Mouse (Mus musculus): Measurements from ENCODE around the gene Dnaja2.

The Dnaja2 gene

GRCm38 (mm10) chr8:85555181-85556145 is at the start of gene Dnaja2:
Gene Dnaja2, minus strand, starts transcription at chr8:85555344.
- DNase-seq: peak; percentile 96

DNA sequence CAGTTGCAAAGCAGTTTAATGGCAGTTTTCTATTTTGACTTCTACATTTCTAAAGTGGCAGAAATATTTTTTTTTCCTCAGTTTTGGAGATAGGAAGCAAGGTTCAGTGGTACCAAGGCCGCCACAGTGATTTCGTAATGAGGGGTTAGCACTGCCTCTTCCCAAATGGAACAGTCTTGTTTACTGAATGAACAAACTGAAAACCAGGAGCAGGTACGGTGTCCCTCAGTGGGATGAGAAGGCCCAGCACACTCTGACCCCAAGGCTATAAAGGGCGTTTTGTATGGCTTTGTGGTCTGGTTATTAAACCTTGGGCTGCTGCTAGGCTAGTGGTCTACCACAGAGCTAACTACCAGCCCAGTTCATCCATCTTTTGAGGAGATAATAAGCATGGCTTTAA is 49.1 kb upstream of the Dnaja2 start:
- no peak for DNase-seq

GRCm38 (mm10) chr8:85603203-85603895 is 48.2 kb upstream of the Dnaja2 start:
- peak; percentile 37 for DNase-seq

GRCm38 (mm10) chr8:85602737-85603136 is 47.6 kb upstream of the Dnaja2 start:
- DNase-seq: no peak

GRCm38 (mm10) chr8:85601741-85602140 is 46.6 kb upstream of the Dnaja2 start:
- DNase-seq: no peak

DNA sequence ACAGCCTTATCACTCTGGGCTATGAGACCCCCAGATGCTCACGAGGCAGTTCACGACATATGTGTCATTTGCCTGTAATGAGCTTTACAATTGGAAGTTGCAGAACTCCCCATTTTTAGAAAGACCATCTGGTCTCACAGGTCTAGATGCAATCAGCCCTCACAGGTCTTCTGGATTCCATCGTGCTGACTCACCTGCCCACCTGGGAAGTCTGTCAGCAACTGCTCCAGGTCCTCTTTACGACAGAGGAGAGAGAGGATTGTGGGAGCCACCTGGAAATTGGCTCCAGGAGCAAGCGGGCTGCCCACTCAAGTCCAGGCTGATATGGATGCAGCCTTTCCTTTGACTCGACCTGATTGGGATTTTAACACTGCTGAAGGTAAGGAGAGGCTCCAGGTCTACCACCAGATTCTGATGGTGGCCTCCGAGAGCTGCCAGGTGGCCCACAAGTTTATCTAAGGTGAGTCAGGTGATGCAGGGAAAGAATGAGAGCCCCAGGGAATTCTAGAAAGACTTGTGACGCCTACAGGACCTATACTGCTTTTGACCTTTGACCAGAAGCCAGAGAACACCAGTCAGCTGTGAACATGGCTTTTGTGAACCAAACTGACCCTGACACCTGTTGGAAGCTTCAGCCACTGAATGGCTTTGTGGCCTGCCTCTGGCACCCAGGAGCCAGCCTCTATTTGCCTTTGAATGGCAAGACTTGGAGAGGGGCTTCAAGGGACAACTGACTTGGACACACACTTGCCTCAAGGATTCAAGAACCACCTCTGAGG is 42.5 kb upstream of the Dnaja2 start:
- DNase-seq: no peak

GRCm38 (mm10) chr8:85595391-85595790 is 40.2 kb upstream of the Dnaja2 start:
- no peak for DNase-seq

DNA sequence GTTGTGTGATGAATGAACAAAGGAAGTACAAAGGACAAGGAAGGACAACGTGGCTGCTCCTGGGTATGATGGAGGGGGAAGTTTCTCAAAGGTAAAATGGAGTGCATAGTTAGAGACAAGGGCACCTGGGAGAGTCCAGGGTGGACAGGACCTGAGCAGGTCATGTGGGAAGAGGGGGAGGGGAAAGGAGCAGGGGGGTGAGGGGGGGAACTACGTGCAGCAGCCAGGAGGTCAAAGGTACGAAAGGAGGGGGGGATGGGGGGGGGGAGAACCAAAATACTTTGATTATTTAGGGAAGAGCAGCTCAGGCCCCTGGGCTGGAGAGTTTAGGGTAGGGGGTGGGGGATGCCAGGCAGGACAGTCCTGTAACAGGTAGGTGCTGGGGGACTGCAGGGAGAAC is 39.8 kb upstream of the Dnaja2 start:
- no peak for DNase-seq

DNA sequence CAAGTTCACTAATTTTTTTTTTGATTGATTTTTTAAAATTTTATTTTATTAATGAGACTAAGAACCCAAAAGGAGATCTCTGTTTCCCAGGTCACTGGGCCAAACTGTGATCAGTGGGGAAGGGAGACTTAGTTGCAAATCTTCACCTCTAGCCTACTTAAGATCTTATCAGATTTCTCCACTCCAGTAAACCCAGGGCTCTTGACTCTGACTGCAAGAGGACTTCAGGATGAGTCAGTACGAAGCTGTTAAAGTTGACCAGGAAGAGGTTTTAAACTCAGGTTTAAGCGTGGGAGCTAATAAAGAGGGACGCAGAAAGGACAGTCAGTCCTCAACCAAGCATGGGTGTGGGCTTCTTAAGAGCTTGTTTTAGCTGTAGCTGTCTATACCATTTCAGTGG is 38.2 kb upstream of the Dnaja2 start:
- DNase-seq: no peak

- DNase-seq: no peak
Observed at GRCm38 (mm10) chr8:85591532-85591931, 36.4 kb upstream of the Dnaja2 start.

DNA sequence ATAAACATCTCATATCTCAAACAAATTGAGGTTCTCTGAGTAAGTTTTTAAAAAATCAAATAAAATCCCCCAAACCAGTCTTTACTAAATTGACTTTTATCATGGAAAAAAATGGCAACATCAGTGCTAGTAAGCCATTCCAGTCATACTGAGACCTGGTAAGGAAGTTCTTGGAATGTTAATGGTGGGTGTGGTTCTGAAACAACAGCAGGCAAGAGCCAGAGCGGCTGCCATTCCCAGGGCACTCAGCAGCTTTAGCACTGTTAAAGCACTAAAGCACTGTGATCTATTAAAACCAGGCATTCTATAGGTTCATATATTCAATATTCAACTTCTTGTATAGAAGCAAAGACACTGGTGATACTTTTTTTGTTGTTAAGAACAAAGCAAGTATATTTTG is 35.1 kb upstream of the Dnaja2 start:
- no peak for DNase-seq

GRCm38 (mm10) chr8:85588596-85588995 is 33.5 kb upstream of the Dnaja2 start:
- DNase-seq: no peak

GRCm38 (mm10) chr8:85577666-85578065 is 22.5 kb upstream of the Dnaja2 start:
- no peak for DNase-seq

DNA sequence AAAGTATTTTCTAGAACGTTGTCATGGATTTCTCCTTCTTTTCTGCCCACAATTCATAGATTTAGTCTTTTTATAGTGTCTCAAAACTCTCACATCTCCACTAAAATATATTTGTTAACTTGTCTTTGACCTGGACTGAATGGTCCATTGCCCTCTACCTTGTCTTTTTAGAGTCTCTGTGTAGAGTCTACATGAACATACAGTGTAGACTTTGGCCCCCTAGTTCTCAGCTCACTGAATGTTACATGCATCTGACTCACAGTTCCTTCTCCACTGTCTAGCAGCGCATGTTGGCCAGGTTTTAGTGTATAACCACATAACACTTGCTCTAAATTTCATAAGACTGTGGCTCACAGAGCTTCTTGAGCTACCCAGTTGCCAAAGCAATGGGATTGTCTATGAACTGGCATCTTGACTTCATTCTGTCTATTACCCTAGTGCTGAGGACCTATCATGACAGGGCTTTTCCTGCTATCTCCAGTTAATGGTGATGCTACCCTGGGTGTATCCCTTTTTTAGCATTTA is 18.9 kb upstream of the Dnaja2 start:
- no peak for DNase-seq

- no peak for DNase-seq
Observed at GRCm38 (mm10) chr8:85570466-85570865, 15.3 kb upstream of the Dnaja2 start.

DNA sequence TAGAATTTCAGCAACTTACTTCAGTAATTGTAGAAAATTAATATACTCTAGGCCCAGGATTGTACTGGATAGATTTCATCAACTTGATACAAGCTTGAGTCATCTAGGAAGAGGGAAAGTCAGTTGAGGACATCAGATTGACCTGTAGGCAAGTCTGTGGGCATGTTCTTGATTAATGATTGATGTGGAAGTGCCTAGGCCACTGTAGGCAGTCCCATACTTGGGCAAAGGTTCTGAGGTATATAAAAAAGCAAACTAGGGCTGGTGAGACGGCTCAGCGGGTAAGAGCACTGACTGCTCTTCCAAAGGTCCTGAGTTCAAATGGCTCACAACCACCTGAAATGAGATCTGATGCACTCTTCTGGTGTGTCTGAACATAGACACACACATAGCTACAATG is 12.7 kb upstream of the Dnaja2 start:
- DNase-seq: no peak

DNA sequence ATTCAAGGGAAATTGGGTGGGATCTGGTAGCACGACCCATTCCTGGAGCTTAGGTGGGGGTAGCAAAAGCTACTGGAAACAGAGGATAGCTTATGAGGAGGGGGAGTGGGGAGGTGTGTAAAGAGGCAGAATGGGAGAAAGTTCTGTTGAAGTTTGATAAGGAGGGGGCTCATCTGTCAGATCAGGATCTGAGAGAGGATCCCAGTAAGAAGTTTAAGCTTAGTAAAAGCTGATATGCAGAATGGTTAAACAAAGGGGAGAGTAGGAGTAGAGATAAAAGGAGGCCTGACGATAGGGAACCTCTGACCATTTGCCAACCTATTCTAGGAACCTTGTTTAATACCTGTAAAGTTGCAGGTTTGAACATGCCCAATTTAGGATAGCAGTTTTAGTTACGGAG is 10.0 kb upstream of the Dnaja2 start:
- DNase-seq: no peak

GRCm38 (mm10) chr8:85563336-85563735 is 8.2 kb upstream of the Dnaja2 start:
- DNase-seq: no peak

- no peak for DNase-seq
Observed at GRCm38 (mm10) chr8:85559966-85560365, 4.8 kb upstream of the Dnaja2 start.

DNA sequence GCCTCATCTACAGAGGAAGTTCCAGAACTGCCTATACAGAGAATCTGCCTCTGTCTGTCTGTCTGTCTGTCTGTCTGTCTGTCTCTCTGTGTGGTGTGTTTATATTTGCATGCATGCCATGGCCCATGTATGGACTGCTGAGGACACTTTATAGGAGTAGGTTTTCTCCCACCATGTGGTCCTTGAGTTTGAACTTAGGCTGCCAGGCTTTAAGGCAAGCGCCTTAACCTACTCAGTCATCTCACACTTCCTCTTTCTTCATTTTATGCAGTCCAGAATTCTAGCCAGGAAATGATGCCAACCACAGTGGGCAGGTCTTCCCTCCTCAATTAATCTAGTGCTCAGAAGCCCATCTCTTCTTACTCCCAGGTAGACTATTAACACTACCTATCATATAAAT is 4.1 kb upstream of the Dnaja2 start:
- no peak for DNase-seq

DNA sequence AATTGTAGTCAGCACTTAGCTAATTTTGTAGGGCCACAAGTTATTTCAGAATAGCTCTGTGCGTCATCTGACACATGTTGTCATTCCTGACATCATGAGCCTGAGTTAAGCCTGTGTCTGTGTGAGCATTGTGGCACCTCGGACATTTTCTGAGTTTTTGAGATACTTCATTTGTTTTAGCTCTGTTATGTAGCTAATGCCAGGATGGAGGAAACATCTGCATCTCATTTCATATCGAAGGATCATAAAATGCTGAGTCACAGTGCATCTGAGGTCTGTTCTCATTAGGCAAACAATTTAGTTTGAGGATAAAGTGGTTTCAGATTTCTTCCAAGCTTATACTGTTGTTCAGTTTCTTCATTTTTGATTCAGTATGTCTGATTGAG is 2.5 kb upstream of the Dnaja2 start:
- no peak for DNase-seq

DNA sequence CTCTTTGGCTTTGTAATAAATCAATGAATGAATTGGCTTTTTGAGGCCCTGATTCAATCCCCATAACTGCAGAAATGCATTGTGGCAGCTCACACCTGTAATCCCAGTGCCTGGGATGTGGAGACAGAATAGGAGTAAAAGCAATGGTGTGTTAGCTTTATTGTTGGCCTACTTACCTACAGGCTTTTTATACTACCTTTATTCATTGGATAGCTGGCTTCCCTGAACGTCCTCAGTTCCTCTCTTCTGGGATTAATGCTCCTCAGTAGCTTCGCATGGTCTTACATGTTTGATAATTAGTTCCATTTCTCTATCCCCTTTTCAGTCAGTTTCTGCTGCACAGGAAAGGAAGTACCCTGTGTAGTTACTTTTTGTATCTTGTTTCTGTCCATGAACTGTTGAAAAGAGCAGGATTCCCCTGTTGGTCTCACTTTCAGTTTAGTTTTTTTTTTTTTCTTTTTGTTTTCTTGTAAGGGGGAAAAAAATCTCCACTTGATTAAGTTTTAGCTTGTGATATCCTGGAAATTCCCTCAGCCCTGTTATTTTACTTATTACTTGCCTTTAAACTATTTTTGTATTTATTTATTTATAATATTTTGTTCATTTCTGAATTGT is 1.9 kb upstream of the Dnaja2 start:
- DNase-seq: no peak

Data from thymus, postnatal 14 days (tissue).